Mouse (Mus musculus) Patski (cell line): ENCODE data around the gene Fam57b. TPM values are rescaled to one million over a fixed set of nuclear protein-coding genes. Genes with fewer than 3 reads are reported as not detected.

Experiments
- ATAC-seq: fragments of 100-300 bp; one replicate; pipeline ENCODE4 v1.8.0; 2021
- CTCF ChIA-PET: fragments of 350-600 bp; sonication (Branson Sonifier 250); formaldehyde crosslinking; loops from one replicate; lab custom pipeline; 2022; ENCODE audit warnings: inconsistent platforms; lab: Charles Lee
- POLR2A ChIA-PET: fragments of 350-600 bp; sonication (Branson Sonifier 250); formaldehyde crosslinking; loops from one replicate; lab custom pipeline; 2022; ENCODE audit warnings: antibody characterized with exemption, inconsistent platforms; lab: Charles Lee
- DNase-seq: peaks from one replicate; pipeline ENCODE4 v3.0.0-alpha.2; 2011; ENCODE audit warnings: low read depth, low spot score
- H3K27me3 ChIP-seq: fragments of 371-371 bp; one replicate; pipeline ENCODE4 v1.5.1; 2021
- CTCF ChIP-seq: fragments of 100-300 bp; IDR thresholded peaks from one replicate; pipeline ENCODE4 v1.5.1; 2021
- in situ Hi-C: fragments of 300-500 bp; cut with MboI; formaldehyde crosslinking; loops from 3 replicates; pipeline ENCODE4 v1.11.1; 2018; ENCODE audit warnings: low pct_unique_long_range_greater_than_20kb, mixed read lengths
- polyA plus RNA-seq: library from polyadenylated mRNA; unstranded; gene quantifications from one replicate; pipeline ENCODE4 v1.2.3, GENCODE M21; 2021

Gene Fam57b
- polyA plus RNA-seq, 1 experiment from 2014 or later, result 1.3 TPM

GRCm38 (mm10) chr7:126847421-126848398 is 50.2 kb downstream of the Fam57b start:
- DNase-seq (no peak), ATAC-seq (no peak)
- peaks cover 9% of the 10 kb centered on the region for H3K27me3 ChIP-seq
- no peak for TF ChIP-seq CTCF
- POLR2A ChIA-PET, result no interaction called here
- in situ Hi-C loops, result no loop called here
- CTCF ChIA-PET, result no interaction called here

GRCm38 (mm10) chr7:126848794-126849193 is 51.3 kb downstream of the Fam57b start:
- no peak for ATAC-seq
- peaks cover 9% of the 10 kb centered on the region for H3K27me3 ChIP-seq
- CTCF ChIA-PET, result no interaction called here
- TF ChIP-seq CTCF, result no peak
- no peak for DNase-seq
- POLR2A ChIA-PET, result no interaction called here
- in situ Hi-C loops, result no loop called here

GRCm38 (mm10) chr7:126850161-126850560 is 52.7 kb downstream of the Fam57b start:
- in situ Hi-C loops, result no loop called here
- H3K27me3 ChIP-seq, result peaks cover 9% of the 10 kb centered on the region
- ATAC-seq (no peak), DNase-seq (no peak)
- ChIA-PET POLR2A (no interaction called here), CTCF (no interaction called here)
- no peak for TF ChIP-seq CTCF

- TF ChIP-seq CTCF, result no peak
- in situ Hi-C loops, result no loop called here
- peaks cover 9% of the 10 kb centered on the region for H3K27me3 ChIP-seq
- ChIA-PET CTCF (no interaction called here), POLR2A (interaction anchor here (0.8 kb wide), 1 partner anchor 20 kb away, joined by 3 read pairs; the partner anchor contains the start of gene 4930451I11Rik)
- no peak for DNase-seq
- ATAC-seq, result no peak
These were observed 53.7 kb downstream of the Fam57b start for GRCm38 (mm10) chr7:126851192-126851591.

GRCm38 (mm10) chr7:126853454-126853853 is 56.0 kb downstream of the Fam57b start:
- CTCF ChIA-PET, result interaction anchor here (0.9 to 1.6 kb wide), 2 partner anchors 9 to 23 kb away, joined by 4 read pairs; partner anchors contain the start of genes Hirip3 and Ino80e
- in situ Hi-C loops, result no loop called here
- ATAC-seq, result no peak

GRCm38 (mm10) chr7:126855641-126856040 is 58.2 kb downstream of the Fam57b start:
- DNase-seq (no peak), ATAC-seq (no peak)
- TF ChIP-seq CTCF, result no peak
- CTCF ChIA-PET, result interaction anchor here (0.5 to 0.8 kb wide), 2 partner anchors 34 to 161 kb away, joined by 3 read pairs; no protein-coding TSS in a partner anchor
- POLR2A ChIA-PET, result interaction anchor here (0.6 to 1.0 kb wide), 2 partner anchors 57 to 270 kb away, joined by 3 to 4 read pairs; no protein-coding TSS in a partner anchor
- in situ Hi-C loops, result no loop called here
- no peaks in the 10 kb centered on the region for H3K27me3 ChIP-seq

More at GRCm38 (mm10) chr7:126853454-126853853, 56.0 kb downstream of the Fam57b start:
- peaks cover 5% of the 10 kb centered on the region for H3K27me3 ChIP-seq
- POLR2A ChIA-PET, result no interaction called here
- DNase-seq, result no peak
- no peak for TF ChIP-seq CTCF

- ChIA-PET POLR2A (no interaction called here), CTCF (no interaction called here)
- no peak for ATAC-seq
- H3K27me3 ChIP-seq, result no peaks in the 10 kb centered on the region
- no peak for DNase-seq
- in situ Hi-C loops, result no loop called here
- no peak for TF ChIP-seq CTCF
These were observed 59.4 kb downstream of the Fam57b start for GRCm38 (mm10) chr7:126856741-126857420.

- no peak for TF ChIP-seq CTCF
- ChIA-PET CTCF (no interaction called here), POLR2A (interaction anchor here (1.2 to 2.2 kb wide), 3 partner anchors 24 to 64 kb away, joined by 3 to 8 read pairs (median 3); partner anchors contain the start of genes Fam57b and Taok2)
- in situ Hi-C loops, result no loop called here
- DNase-seq, result no peak
- ATAC-seq, result no peak
- H3K27me3 ChIP-seq, result no peaks in the 10 kb centered on the region
These were observed 63.5 kb downstream of the Fam57b start for GRCm38 (mm10) chr7:126860987-126861386.

- CTCF ChIA-PET, result interaction anchor here (1.3 kb wide), 1 partner anchor 8 kb away, joined by 4 read pairs; no protein-coding TSS in a partner anchor
These were observed 64.1 kb downstream of the Fam57b start, which contains the start of gene Hirip3 for GRCm38 (mm10) chr7:126861429-126862130. Gene Hirip3 (plus strand): TSS chr7:126861972.

More at GRCm38 (mm10) chr7:126861429-126862130, 64.1 kb downstream of the Fam57b start, which contains the start of gene Hirip3:
- H3K27me3 ChIP-seq, result no peaks in the 10 kb centered on the region
- TF ChIP-seq CTCF, result no peak
- POLR2A ChIA-PET, result interaction anchor here (0.8 to 2.2 kb wide), 4 partner anchors 23 to 70 kb away, joined by 3 to 8 read pairs (median 3); partner anchors contain the start of genes Fam57b and Taok2
- peak; percentile 75 for ATAC-seq
- in situ Hi-C loops, result no loop called here
- peak; percentile 68 for DNase-seq
